Mouse (Mus musculus): ENCODE measurements around the gene Zfp777. TPM values are rescaled to one million over a fixed set of nuclear protein-coding genes. Genes with fewer than 3 reads are reported as not detected.
A peak's percentile ranks its signal among the peaks of the same experiment; 100 is the strongest.

Zfp777 gene
- total RNA-seq, 2 experiments from 2014 or later = 18.9 to 26.0 TPM

GRCm38 (mm10) chr6:48047114-48047449 is 1.6 kb downstream of the Zfp777 start:
- DNase-seq (ENCODE audit: low spot score in 2 of 2) = no peak

- no peak for DNase-seq (ENCODE audit: low spot score in 2 of 2)
Measured at GRCm38 (mm10) chr6:48032661-48033060, 16.1 kb downstream of the Zfp777 start.

- DNase-seq (ENCODE audit: low spot score in 2 of 2) = no peak
Measured at GRCm38 (mm10) chr6:48025905-48026660, 22.6 kb downstream of the Zfp777 start.

GRCm38 (mm10) chr6:48024994-48025345 is 23.7 kb downstream of the Zfp777 start:
- DNase-seq (ENCODE audit: low spot score in 2 of 2) = no peak

GRCm38 (mm10) chr6:48024330-48024993 is 24.2 kb downstream of the Zfp777 start:
- no peak for DNase-seq (ENCODE audit: low spot score in 2 of 2)

- no peak for DNase-seq (ENCODE audit: low spot score in 2 of 2)
Measured at GRCm38 (mm10) chr6:48022672-48023071, 26.0 kb downstream of the Zfp777 start.

- no peak for DNase-seq (ENCODE audit: low spot score in 2 of 2)
Measured at GRCm38 (mm10) chr6:48021678-48022077, 27.0 kb downstream of the Zfp777 start.

- peak in 1 of 2 experiments; percentile 40 for DNase-seq (ENCODE audit: low spot score in 2 of 2)
Measured at GRCm38 (mm10) chr6:48020006-48020405, 28.7 kb downstream of the Zfp777 start.

GRCm38 (mm10) chr6:48016841-48017240 is 31.9 kb downstream of the Zfp777 start:
- no peak for DNase-seq (ENCODE audit: low spot score in 2 of 2)

GRCm38 (mm10) chr6:48016090-48016521 is 32.6 kb downstream of the Zfp777 start:
- peak; percentile 50 to 62 for DNase-seq (ENCODE audit: low spot score in 2 of 2)

- DNase-seq (ENCODE audit: low spot score in 2 of 2) = no peak
Measured at GRCm38 (mm10) chr6:48010727-48011126, 38.0 kb downstream of the Zfp777 start.

- no peak for DNase-seq (ENCODE audit: low spot score in 2 of 2)
Measured at GRCm38 (mm10) chr6:47995661-47996060, 53.0 kb downstream of the Zfp777 start.

GRCm38 (mm10) chr6:47983936-47984335 is 64.8 kb downstream of the Zfp777 start:
- no peak for DNase-seq (ENCODE audit: low spot score in 2 of 2)

GRCm38 (mm10) chr6:47978897-47979368 is 69.8 kb downstream of the Zfp777 start:
- DNase-seq (ENCODE audit: low spot score in 2 of 2) = peak; percentile 83 to 93

GRCm38 (mm10) chr6:47974599-47974998 is 74.1 kb downstream of the Zfp777 start:
- no peak for DNase-seq (ENCODE audit: low spot score in 2 of 2)

Small RNA genes lying within 50 kb of the gene (microRNA-seq; reads per million reads assigned to microRNA genes)
- gene Gm24563 (ENCODE audit: borderline number of aligned reads in 2 of 2) = 0 reads per million in 2 experiments

Other genes starting within 250 kb of the Zfp777 start
- 10 to 100 TPM; 83.4 to 86.3 TPM for gene Pdia4, start 235.5 kb downstream of the Zfp777 start, total RNA-seq (2021)
- 1 to 10 TPM in 1 of 2 experiments, under 1 TPM in 1; 0.77 to 1.7 TPM for gene Zfp786, start 218.0 kb downstream of the Zfp777 start, total RNA-seq (2021)
- gene Zfp398, start 213.2 kb downstream of the Zfp777 start, total RNA-seq (2021) = 10 to 100 TPM in 1 of 2 experiments, 1 to 10 TPM in 1; 8.8 to 12.3 TPM
- gene Zfp282, start 171.7 kb downstream of the Zfp777 start, total RNA-seq (2021) = 1 to 10 TPM; 7.7 to 8.0 TPM
- gene Zfp212, start 128.4 kb downstream of the Zfp777 start, total RNA-seq (2021) = 10 to 100 TPM; 12.8 to 15.0 TPM
- gene Zfp956, start 95.5 kb downstream of the Zfp777 start, total RNA-seq (2021) = 1 to 10 TPM; 5.1 to 5.7 TPM
- gene Zfp746, start 37.7 kb upstream of the Zfp777 start, total RNA-seq (2021) = 10 to 100 TPM; 22.8 to 25.6 TPM